Mouse (Mus musculus) c-Kit-positive CD71-negative TER-119-negative erythroid progenitor cells, embryonic 14.5 days (primary cell): Measurements from ENCODE around the gene Magea6.
"Not testable (repeated sequence)": the region's sequence is repeated elsewhere in the genome, so short reads cannot be mapped to it uniquely, and the experiment has no call there.

Experiments used
- DNase-seq: peaks from one replicate; pipeline ENCODE4 v3.0.0-alpha.2; 2013; ENCODE audit warnings: low read depth

Gene Magea6

GRCm38 (mm10) chrX:154935887-154936286 is at the start of gene Magea6:
Magea6 (minus strand) TSS chrX:154935987.
- DNase-seq: not testable (repeated sequence)

GRCm38 (mm10) chrX:154949405-154949804 is 13.6 kb upstream of the Magea6 start, which contains the start of gene Magea3:
Magea3 (minus strand) TSS chrX:154949505.
- DNase-seq: not testable (repeated sequence)

DNA sequence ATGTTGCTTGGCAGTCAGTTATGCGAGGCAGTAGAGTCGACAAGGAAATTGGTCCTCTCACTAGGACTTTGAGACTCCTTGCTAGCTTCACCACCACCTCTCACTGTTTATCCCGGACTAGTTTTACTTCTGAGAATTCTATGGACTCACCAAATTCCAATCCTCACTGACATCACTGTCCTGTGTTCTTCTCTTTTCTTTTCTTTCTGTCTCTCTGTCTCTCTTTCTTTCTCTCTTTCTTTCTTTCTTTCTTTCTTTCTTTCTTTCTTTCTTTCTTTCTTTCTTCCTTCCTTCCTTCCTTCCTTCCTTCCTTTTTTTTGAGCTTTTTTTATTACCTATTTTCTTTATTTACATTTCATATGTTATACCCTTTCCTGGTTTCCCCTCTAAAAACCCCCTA is 45.6 kb downstream of the Magea6 start, which contains the start of gene Cldn34b1:
Gene Cldn34b1, minus strand, starts transcription at position 101 of the 400 bp plus-strand sequence.
- DNase-seq: not testable (repeated sequence)
